Mouse (Mus musculus): Measurements from ENCODE around the gene Sec14l5.

Sec14l5 gene

GRCm38 (mm10) chr16:5153299-5154026 is 6.6 kb downstream of the Sec14l5 start:
- no peak for DNase-seq (ENCODE audit: low read depth)

- no peak for DNase-seq (ENCODE audit: low read depth)
Measured at GRCm38 (mm10) chr16:5155014-5155413, 8.1 kb downstream of the Sec14l5 start.

DNA sequence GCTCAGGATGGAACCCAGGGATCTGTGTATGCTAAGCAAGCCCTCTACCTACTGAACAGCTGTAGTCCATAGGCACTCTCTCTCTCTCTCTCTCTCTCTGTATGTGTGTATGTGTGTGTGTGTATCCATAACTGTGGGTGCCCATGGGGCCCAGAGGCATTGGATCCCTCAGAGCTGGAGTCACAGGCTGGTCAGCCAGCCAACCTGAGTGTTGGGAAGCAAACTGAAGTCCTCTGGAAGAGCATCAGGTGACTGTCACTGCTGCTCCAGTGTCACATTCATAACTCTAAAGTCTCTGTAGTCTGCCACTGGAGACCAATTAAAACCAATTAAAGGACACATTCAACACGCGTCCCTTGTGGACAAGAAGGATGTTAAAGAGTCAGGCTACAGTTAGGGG is 9.6 kb downstream of the Sec14l5 start:
- no peak for DNase-seq (ENCODE audit: low read depth)

- no peak for DNase-seq (ENCODE audit: low read depth)
Measured at GRCm38 (mm10) chr16:5157113-5157512, 10.2 kb downstream of the Sec14l5 start.

GRCm38 (mm10) chr16:5159248-5159647 is 12.3 kb downstream of the Sec14l5 start:
- DNase-seq (ENCODE audit: low read depth): no peak

GRCm38 (mm10) chr16:5164327-5164726 is 17.4 kb downstream of the Sec14l5 start:
- DNase-seq (ENCODE audit: low read depth): no peak

DNA sequence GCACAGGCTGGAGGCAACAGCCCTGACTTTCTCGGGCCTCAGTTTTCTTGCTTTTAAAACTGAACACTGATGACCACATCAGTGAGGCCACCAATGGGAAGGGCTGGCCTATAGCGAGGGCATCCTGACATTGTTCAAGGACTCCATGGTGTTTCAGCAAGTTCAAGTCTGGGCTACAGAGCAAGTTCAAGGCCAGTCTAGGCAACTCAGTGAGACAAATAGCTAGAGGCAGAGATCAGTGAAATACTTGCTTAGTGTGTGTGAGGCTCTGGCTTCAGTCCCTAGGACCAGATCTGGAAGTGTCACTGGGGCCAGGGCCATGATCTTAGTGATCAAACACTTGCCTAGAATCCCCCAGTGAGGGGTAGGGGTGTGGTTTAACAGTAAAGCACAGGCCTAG is 21.1 kb downstream of the Sec14l5 start:
- DNase-seq (ENCODE audit: low read depth): no peak

DNA sequence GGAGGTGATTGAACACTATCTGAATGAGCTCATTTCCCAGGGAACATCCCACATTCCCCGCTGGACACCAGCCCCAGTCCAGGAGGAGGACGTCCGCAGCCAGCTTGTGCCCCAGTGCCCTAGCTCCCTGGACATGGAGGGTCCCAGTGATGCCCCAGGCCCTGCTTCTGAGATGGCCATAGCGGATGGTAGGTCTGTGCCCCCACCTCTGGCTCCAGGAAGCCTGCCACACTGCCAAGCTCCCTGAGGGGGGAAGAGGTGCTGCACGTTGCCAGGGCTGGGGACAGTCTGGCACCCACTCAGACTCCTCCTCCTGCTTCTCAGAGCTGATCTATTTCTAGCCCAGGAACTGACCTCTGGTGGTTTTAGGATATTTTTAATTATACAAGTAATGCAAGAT is 21.9 kb downstream of the Sec14l5 start:
- no peak for DNase-seq (ENCODE audit: low read depth)

- DNase-seq (ENCODE audit: low read depth): no peak
Measured at GRCm38 (mm10) chr16:5172636-5173035, 25.7 kb downstream of the Sec14l5 start.

- no peak for DNase-seq (ENCODE audit: low read depth)
Measured at GRCm38 (mm10) chr16:5183310-5183975, 36.5 kb downstream of the Sec14l5 start.

- DNase-seq (ENCODE audit: low read depth): no peak
Measured at GRCm38 (mm10) chr16:5184101-5184500, 37.2 kb downstream of the Sec14l5 start.

DNA sequence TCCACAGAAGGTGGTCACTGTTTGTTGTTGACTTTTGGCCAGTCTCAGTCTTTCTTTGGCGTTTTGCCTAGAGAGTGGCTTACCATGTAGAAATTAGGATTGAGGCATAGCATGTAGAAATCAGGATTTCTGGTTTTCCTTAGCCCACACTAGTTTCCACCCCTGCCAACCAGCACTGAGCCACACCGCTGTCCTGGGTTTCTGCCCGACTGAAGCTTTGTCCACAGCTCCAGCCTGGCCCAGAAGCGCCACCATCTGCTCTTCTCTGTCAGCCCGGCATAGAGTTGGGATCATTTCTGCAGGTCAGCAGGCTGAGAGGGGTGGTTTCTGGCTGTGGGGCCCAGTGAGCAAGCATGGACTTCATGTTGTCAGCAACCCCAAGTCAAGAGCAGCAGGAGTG is 38.0 kb downstream of the Sec14l5 start:
- no peak for DNase-seq (ENCODE audit: low read depth)

- no peak for DNase-seq (ENCODE audit: low read depth)
Measured at GRCm38 (mm10) chr16:5185691-5186090, 38.8 kb downstream of the Sec14l5 start.

GRCm38 (mm10) chr16:5186234-5186633 is 39.3 kb downstream of the Sec14l5 start:
- no peak for DNase-seq (ENCODE audit: low read depth)

GRCm38 (mm10) chr16:5195080-5195479 is 48.2 kb downstream of the Sec14l5 start:
- peak; percentile 61 for DNase-seq (ENCODE audit: low read depth)

DNA sequence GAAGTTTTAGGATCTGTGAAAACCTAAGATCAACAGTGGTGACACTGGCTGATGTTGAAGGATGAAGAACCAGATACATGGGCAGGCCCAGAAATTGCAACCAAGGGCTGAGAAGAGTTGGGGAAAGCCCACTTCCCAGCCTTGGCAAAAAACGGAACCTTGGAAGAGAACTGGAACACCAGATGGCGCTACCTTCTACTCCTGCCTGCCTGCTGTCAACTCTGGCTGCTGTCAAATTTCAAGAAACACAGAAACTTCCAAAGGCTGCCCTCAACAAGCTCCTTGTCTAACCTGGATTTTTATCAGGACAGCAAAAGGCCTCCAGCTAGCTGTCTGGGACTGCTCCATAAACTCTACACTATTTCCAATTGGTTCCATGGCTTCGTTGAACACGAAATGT is 55.8 kb downstream of the Sec14l5 start:
- DNase-seq (ENCODE audit: low read depth): peak; percentile 58

GRCm38 (mm10) chr16:5203200-5203599 is 56.3 kb downstream of the Sec14l5 start:
- peak; percentile 51 for DNase-seq (ENCODE audit: low read depth)

- DNase-seq (ENCODE audit: low read depth): peak; percentile 87
Measured at GRCm38 (mm10) chr16:5203668-5204433, 56.9 kb downstream of the Sec14l5 start, which contains the start of gene Nagpa. Gene Nagpa, minus strand, starts transcription at chr16:5204012.

- no peak for DNase-seq (ENCODE audit: low read depth)
Measured at GRCm38 (mm10) chr16:5205431-5205970, 58.6 kb downstream of the Sec14l5 start.

- no peak for DNase-seq (ENCODE audit: low read depth)
Measured at GRCm38 (mm10) chr16:5206051-5206450, 59.1 kb downstream of the Sec14l5 start.

DNA sequence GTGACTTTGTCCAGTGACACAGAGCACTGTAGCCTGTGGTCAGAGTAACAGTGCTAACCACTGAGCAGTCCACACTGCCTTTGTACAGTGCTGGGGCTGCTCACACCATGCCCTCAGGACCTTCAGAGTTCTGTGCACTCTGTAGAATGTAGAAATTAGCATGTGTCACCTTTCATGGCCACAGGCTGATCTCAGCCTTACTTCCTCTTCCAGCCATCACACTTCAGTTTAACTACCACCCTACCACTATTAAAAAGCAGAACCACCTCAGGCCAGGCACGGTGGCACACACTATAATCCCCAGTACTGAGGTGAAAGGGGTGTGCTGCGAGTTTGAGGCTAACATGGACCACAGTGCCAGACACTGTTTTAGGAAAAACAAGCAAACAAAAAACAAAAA is 63.5 kb downstream of the Sec14l5 start:
- no peak for DNase-seq (ENCODE audit: low read depth)

GRCm38 (mm10) chr16:5212150-5212549 is 65.2 kb downstream of the Sec14l5 start:
- no peak for DNase-seq (ENCODE audit: low read depth)

DNA sequence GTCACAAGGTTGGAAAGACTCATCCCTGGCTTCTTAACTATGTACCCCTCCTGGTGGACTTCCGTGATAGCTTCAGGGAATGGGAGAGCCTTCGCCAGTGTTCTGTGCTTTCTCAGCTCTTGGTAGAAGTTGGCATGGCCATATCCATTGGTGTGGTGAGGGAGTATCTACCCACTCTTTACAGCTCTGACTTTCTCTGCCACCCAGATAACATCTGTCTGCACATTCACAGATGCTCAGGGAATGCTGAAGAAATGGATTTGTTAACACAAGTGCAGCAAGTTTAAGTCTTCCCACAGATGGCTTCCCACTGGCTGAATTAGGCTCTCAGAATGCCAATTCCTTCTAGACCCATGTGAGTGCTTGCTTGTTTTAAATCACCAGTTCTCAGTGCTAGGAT is 67.2 kb downstream of the Sec14l5 start:
- no peak for DNase-seq (ENCODE audit: low read depth)

Measured in naive thymus-derived CD4-positive, alpha-beta T cell, adult 2 months (primary cell).